Mouse (Mus musculus): ENCODE measurements at regions not wholly inside any gene's neighbourhood (a gene's known extent, or its start where the extent isn't known, plus 50 kb on each side); places are given as distances from the start of the nearest gene placed in this dataset. TPM values are rescaled to one million over a fixed set of nuclear protein-coding genes. Genes with fewer than 3 reads are reported as not detected.

- H3K9me3 ChIP-seq: peaks cover 24% of the 10 kb centered on the region; the same call in 1 of the 2 replicates
- no peaks in the 10 kb centered on the region for H3K4me1 ChIP-seq (replicated peaks)
- no peak overlapping the region for H3K9ac ChIP-seq (replicated peaks)
- H3K36me3 ChIP-seq: no peaks in the 10 kb centered on the region
- H3K27ac ChIP-seq: no peak overlapping the region
- no peak overlapping the region for H3K4me2 ChIP-seq (replicated peaks)
- H3K4me3 ChIP-seq (replicated peaks): no peak overlapping the region
- no peaks in the 10 kb centered on the region for H3K27me3 ChIP-seq
- ATAC-seq: no peak
- WGBS: 84% methylated on average over 4 of the region's 4 CpGs
These were observed 62.0 kb upstream of the Adam6b start for GRCm38 (mm10) chr12:113427339-113427738.

- Histone ChIP-seq H3K9me3 (peaks cover 26% of the 10 kb centered on the region; the same call in 1 of the 2 replicates), H3K4me3 (replicated peaks) (no peak overlapping the region), H3K36me3 (no peaks in the 10 kb centered on the region), H3K9ac (replicated peaks) (no peak overlapping the region), H3K27me3 (no peaks in the 10 kb centered on the region), H3K27ac (no peak overlapping the region), H3K4me2 (replicated peaks) (no peak overlapping the region), H3K4me1 (replicated peaks) (no peaks in the 10 kb centered on the region)
- 76% methylated on average over 3 of the region's 3 CpGs for whole genome bisulfite sequencing
- ATAC-seq: no peak
These were observed 60.9 kb upstream of the Adam6b start for GRCm38 (mm10) chr12:113428461-113428860.

DNA sequence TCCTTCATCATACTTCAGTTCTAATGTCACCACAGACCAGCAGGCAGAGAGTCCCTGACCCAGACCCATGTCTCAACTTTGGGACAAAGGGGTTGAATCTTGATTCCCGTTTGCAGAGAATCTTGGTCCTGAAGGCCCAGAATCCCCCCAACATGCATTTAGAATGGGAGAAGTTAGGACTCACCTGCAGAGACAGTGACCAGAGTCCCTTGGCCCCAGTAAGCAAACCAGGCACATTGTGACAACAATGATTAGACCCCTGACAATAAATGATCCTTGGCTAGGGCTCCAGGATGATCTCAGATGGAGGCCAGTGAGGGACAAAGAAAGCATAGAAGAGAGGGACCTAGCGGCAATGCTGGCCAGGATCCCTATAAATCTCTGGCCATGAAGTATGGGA is 60.4 kb upstream of the Adam6b start:
- Histone ChIP-seq H3K36me3 (no peaks in the 10 kb centered on the region), H3K4me3 (replicated peaks) (no peak overlapping the region), H3K4me1 (replicated peaks) (no peaks in the 10 kb centered on the region), H3K9ac (replicated peaks) (no peak overlapping the region), H3K27ac (no peak overlapping the region), H3K4me2 (replicated peaks) (no peak overlapping the region), H3K9me3 (peaks cover 25% of the 10 kb centered on the region; the same call in 1 of the 2 replicates), H3K27me3 (no peaks in the 10 kb centered on the region)
- no peak for ATAC-seq
- 77% methylated on average over 2 of the region's 2 CpGs for WGBS

GRCm38 (mm10) chr12:113430340-113430739 is 59.0 kb upstream of the Adam6b start:
- WGBS: 82% methylated on average over 6 of the region's 6 CpGs
- H3K4me1 ChIP-seq (replicated peaks): no peaks in the 10 kb centered on the region
- no peak overlapping the region for H3K27ac ChIP-seq
- H3K27me3 ChIP-seq: no peaks in the 10 kb centered on the region
- peaks cover 30% of the 10 kb centered on the region; the same call in 1 of the 2 replicates for H3K9me3 ChIP-seq
- no peak overlapping the region for H3K9ac ChIP-seq (replicated peaks)
- ATAC-seq: no peak
- no peak overlapping the region for H3K4me3 ChIP-seq (replicated peaks)
- no peak overlapping the region for H3K4me2 ChIP-seq (replicated peaks)
- no peaks in the 10 kb centered on the region for H3K36me3 ChIP-seq

Small RNA genes lying in the stretch of these regions (microRNA-seq; reads per million reads assigned to microRNA genes)
- not detected for gene Gm22175
- gene Gm24022: not detected
- not detected for gene Gm25747
